Mouse (Mus musculus): ENCODE data around the gene Tex21. TPM values are rescaled to one million over a fixed set of nuclear protein-coding genes. Genes with fewer than 3 reads are reported as not detected.
"Not testable (repeated sequence)": the region's sequence is repeated elsewhere in the genome, so short reads cannot be mapped to it uniquely, and the experiment has no call there.

Tex21 gene
- polyA plus RNA-seq, 1 experiment, result not detected

GRCm38 (mm10) chr12:76179051-76179450 lies 67.5 kb downstream of the Tex21 start:
- no peaks in the 10 kb centered on the region for H3K36me3 ChIP-seq (ENCODE audit: control insufficient read depth, insufficient read depth, low read length)
- 25% methylated on average over 5 of the region's 5 CpGs for WGBS
- no peak for TF ChIP-seq POLR2A (IDR thresholded peaks at IDR 0.05; ENCODE audit: low read depth, low read length)
- no peak for TF ChIP-seq CTCF (IDR thresholded peaks at IDR 0.05; ENCODE audit: extremely low read depth, insufficient read length, insufficient replicate concordance, low read depth, low read length)

DNA sequence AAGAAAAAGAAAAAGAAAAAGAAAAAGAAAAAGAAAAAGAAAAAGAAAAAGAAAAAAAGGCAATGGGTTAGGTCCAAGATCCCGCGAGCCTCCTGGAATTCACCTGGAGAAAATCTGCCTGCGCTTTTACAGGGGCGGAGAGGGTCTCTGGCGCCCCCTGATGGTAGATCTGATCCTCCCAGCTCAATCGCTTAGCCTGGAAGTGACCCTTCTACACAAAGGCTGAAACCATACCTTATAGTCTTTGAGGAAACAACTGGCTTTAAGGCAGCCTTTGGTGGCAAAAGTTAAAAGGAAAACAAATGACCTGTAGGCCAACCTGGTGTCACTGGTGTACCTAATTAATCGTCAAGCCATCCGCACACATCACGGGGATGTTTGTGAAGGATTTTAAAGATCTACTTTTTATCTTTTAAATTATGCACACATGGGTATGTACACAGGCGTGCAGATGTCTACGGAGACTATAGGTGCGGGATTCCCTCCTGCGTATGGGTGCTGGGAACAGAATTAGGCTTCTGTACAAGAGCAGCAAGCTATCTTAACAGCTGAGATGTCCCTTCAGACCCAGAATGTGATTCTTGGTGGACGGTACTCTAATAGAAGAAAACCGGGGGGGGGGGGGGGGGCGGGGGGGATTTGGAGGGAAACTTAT lies 68.6 kb downstream of the Tex21 start:
- TF ChIP-seq CTCF (IDR thresholded peaks at IDR 0.05; ENCODE audit: extremely low read depth, insufficient read length, insufficient replicate concordance, low read depth, low read length), result peak; percentile 84
- no peak for TF ChIP-seq POLR2A (IDR thresholded peaks at IDR 0.05; ENCODE audit: low read depth, low read length)
- Histone ChIP-seq H3K4me3 (ENCODE audit: low read depth, low read length) (no peak overlapping the region), H3K36me3 (ENCODE audit: control insufficient read depth, insufficient read depth, low read length) (no peaks in the 10 kb centered on the region), H3K27me3 (ENCODE audit: control insufficient read depth, insufficient read depth, low read length) (peaks cover 9% of the 10 kb centered on the region), H3K27ac (ENCODE audit: insufficient read depth, low read depth, low read length) (no peak overlapping the region), H3K4me1 (ENCODE audit: control insufficient read depth, insufficient read depth, insufficient read length, low read length) (peaks cover 11% of the 10 kb centered on the region)
- WGBS, result 28% methylated on average over 16 of the region's 16 CpGs

More at GRCm38 (mm10) chr12:76179051-76179450, 67.5 kb downstream of the Tex21 start:
- H3K4me1 ChIP-seq (ENCODE audit: control insufficient read depth, insufficient read depth, insufficient read length, low read length), result peaks cover 11% of the 10 kb centered on the region
- H3K27me3 ChIP-seq (ENCODE audit: control insufficient read depth, insufficient read depth, low read length), result peaks cover 9% of the 10 kb centered on the region
- no peak overlapping the region for H3K4me3 ChIP-seq (ENCODE audit: low read depth, low read length)
- H3K27ac ChIP-seq (ENCODE audit: insufficient read depth, low read depth, low read length), result no peak overlapping the region

DNA sequence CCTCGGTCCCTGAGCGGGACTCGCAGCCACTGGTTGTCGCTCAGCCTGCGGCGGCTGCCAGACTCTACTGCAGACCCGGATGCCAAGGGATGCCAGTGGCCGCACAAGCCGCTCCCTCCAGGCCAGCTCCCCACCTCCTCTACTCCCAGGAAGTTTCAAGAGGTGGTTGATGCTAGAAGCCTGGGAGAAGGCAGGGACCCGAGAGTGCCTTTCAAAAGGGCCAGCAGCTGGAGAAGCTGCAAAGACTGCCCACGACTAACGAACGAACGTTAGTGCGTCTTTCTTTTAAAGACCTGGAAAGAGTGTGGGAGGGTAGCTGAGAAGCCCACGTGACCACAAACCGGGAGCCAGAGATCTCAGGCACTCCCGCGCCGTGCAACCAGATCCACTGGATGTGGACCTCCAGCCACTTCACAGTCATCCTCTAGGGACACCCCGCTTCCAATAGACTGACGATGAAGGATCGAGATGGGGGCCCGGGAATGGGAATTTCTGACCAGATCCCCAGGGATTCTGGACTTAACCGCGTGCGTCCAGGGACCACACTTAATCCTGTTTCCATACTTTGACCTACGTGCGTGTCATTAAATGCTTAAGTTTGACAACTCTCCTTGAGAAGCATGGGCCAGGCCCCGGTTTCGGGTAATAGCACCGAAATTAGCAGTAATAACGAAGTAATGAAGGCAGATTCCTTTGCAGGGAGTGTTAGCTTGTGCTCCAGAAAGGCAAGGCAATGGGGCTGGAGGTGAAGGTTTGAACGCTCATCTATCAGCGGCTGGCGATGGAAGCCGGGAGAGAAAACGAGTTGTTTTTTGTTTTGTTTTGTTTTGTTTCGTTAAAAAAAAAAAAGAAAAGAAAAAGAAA lies 69.3 kb downstream of the Tex21 start, which contains the start of gene Esr2:
TSS of gene Esr2 (minus strand) at position 260 of the 864 bp plus-strand sequence.
- WGBS, result 1% methylated on average over 39 of the region's 39 CpGs

DNA sequence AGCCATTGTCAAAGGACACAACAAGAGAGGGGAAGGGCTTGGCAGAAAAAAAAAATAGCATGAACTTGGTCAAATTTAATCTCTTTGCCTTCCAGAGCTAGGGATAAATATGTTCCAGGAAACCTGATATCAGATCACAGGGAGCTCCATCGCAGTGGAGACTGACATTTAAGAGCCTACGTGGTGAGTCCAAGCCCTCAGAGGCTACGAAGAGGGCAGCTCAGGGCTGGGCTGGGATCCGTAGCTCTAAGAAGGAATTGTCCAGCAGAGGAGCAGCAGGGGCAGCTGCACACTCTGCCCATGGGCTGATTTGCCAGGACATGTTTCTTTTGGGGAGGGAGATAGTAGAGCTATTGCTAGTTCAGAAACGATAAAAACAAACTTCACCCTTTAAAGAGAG lies 80.9 kb downstream of the Tex21 start:
- no peaks in the 10 kb centered on the region for H3K4me1 ChIP-seq (ENCODE audit: control insufficient read depth, insufficient read depth, insufficient read length, low read length)
- WGBS, result 66% methylated on average over 5 of the region's 5 CpGs
- H3K4me3 ChIP-seq (ENCODE audit: low read depth, low read length), result no peak overlapping the region
- H3K27me3 ChIP-seq (ENCODE audit: control insufficient read depth, insufficient read depth, low read length), result no peaks in the 10 kb centered on the region
- no peak overlapping the region for H3K27ac ChIP-seq (ENCODE audit: insufficient read depth, low read depth, low read length)
- H3K36me3 ChIP-seq (ENCODE audit: control insufficient read depth, insufficient read depth, low read length), result no peaks in the 10 kb centered on the region
- TF ChIP-seq CTCF (IDR thresholded peaks at IDR 0.05; ENCODE audit: extremely low read depth, insufficient read length, insufficient replicate concordance, low read depth, low read length) (no peak), POLR2A (IDR thresholded peaks at IDR 0.05; ENCODE audit: low read depth, low read length) (no peak)

More for the DNA sequence above, 69.3 kb downstream of the Tex21 start, which contains the start of gene Esr2:
- no peaks in the 10 kb centered on the region for H3K36me3 ChIP-seq (ENCODE audit: control insufficient read depth, insufficient read depth, low read length)
- H3K4me3 ChIP-seq (ENCODE audit: low read depth, low read length), result peak within 1 kb of the TSS; percentile 49
- peaks cover 11% of the 10 kb centered on the region for H3K4me1 ChIP-seq (ENCODE audit: control insufficient read depth, insufficient read depth, insufficient read length, low read length)
- no peak within 1 kb of the TSS for H3K27ac ChIP-seq (ENCODE audit: insufficient read depth, low read depth, low read length)
- no peak for TF ChIP-seq POLR2A (IDR thresholded peaks at IDR 0.05; ENCODE audit: low read depth, low read length)
- no peak for TF ChIP-seq CTCF (IDR thresholded peaks at IDR 0.05; ENCODE audit: extremely low read depth, insufficient read length, insufficient replicate concordance, low read depth, low read length)
- H3K27me3 ChIP-seq (ENCODE audit: control insufficient read depth, insufficient read depth, low read length), result peaks cover 9% of the 10 kb centered on the region

GRCm38 (mm10) chr12:76152389-76152788 lies 94.2 kb downstream of the Tex21 start:
- not testable (repeated sequence) for H3K27me3 ChIP-seq (ENCODE audit: control insufficient read depth, insufficient read depth, low read length); H3K4me1 ChIP-seq (ENCODE audit: control insufficient read depth, insufficient read depth, insufficient read length, low read length); H3K27ac ChIP-seq (ENCODE audit: insufficient read depth, low read depth, low read length); H3K36me3 ChIP-seq (ENCODE audit: control insufficient read depth, insufficient read depth, low read length)
- WGBS, result 21% methylated on average over 30 of the region's 30 CpGs
- 0 out of 2 replicates have a peak overlapping the region, but pooled peaks have one; percentile 13 for H3K4me3 ChIP-seq (ENCODE audit: low read depth, low read length)

Other genes with a start within 250 kb of the Tex21 start
- gene Esr2, start 69.5 kb downstream of the Tex21 start, polyA plus RNA-seq (2012; rRNA removed), result 0.05 TPM in 1 of 2 replicates, not detected in the other
- gene Mthfd1, start 8.6 kb upstream of the Tex21 start, polyA plus RNA-seq (2012; rRNA removed), result 7.3 and 11.3 TPM in 2 replicates
- gene Akap5, start 78.1 kb upstream of the Tex21 start, polyA plus RNA-seq (2012; rRNA removed), result 0.04 TPM in 1 of 2 replicates, not detected in the other
- 1.4 and 2.2 TPM in 2 replicates for gene Zbtb25, start 122.9 kb upstream of the Tex21 start, polyA plus RNA-seq (2012; rRNA removed)
- gene Zbtb1, start 123.5 kb upstream of the Tex21 start, polyA plus RNA-seq (2012; rRNA removed), result 0.55 and 0.89 TPM in 2 replicates
- gene Hspa2, start 157.4 kb upstream of the Tex21 start, polyA plus RNA-seq (2012; rRNA removed), result 3.7 and 8.9 TPM in 2 replicates
- not detected in 2 replicates for gene Ppp1r36, start 170.8 kb upstream of the Tex21 start, polyA plus RNA-seq (2012; rRNA removed)